Mouse (Mus musculus): Measurements from ENCODE around the gene Ccdc154.

DNA sequence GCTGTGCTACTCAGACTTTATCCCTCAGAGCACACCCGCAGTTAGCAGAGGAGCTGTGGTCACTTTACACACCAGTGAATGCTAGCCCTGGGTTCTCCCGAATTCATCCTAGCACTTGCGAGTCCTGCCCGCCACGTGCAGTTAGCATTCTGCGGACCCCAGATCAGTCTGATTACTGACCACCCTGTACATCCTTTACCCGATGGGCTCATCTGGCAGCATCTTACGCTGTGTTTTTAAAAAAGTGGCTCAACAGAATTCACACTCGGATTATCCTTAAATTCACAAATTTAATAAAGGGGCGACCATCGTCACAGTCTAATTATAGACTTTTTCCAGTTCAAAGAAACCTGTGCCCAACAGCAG is 25.5 kb downstream of the Ccdc154 start:
- TF ChIP-seq POLR2A (IDR thresholded peaks at IDR 0.05; ENCODE audit: borderline replicate concordance, extremely low read depth, insufficient read depth, insufficient read length, poor library complexity, severe bottlenecking) (no peak), CTCF (IDR thresholded peaks at IDR 0.05; ENCODE audit: borderline replicate concordance, extremely low read depth, insufficient read depth, insufficient read length) (no peak)
